Mouse (Mus musculus) induced T-regulatory cell, adult 2 months (primary cell): ENCODE measurements around the gene Runx1.

Source experiments
- DNase-seq: peaks from one replicate; pipeline ENCODE4 v3.0.0-alpha.2; 2012; ENCODE audit warnings: low read depth

Gene Runx1

GRCm38 (mm10) chr16:92697737-92698611 lies 128.0 kb downstream of the Runx1 start:
- DNase-seq, result peak; percentile 74

GRCm38 (mm10) chr16:92697227-92697736 lies 128.7 kb downstream of the Runx1 start:
- DNase-seq, result peak; percentile 76

- DNase-seq, result peak; percentile 69
Observed at GRCm38 (mm10) chr16:92696411-92697015, 129.4 kb downstream of the Runx1 start.

- no peak for DNase-seq
Observed at GRCm38 (mm10) chr16:92695981-92696380, 130.0 kb downstream of the Runx1 start.

- no peak for DNase-seq
Observed at GRCm38 (mm10) chr16:92695200-92695921, 130.6 kb downstream of the Runx1 start.

DNA sequence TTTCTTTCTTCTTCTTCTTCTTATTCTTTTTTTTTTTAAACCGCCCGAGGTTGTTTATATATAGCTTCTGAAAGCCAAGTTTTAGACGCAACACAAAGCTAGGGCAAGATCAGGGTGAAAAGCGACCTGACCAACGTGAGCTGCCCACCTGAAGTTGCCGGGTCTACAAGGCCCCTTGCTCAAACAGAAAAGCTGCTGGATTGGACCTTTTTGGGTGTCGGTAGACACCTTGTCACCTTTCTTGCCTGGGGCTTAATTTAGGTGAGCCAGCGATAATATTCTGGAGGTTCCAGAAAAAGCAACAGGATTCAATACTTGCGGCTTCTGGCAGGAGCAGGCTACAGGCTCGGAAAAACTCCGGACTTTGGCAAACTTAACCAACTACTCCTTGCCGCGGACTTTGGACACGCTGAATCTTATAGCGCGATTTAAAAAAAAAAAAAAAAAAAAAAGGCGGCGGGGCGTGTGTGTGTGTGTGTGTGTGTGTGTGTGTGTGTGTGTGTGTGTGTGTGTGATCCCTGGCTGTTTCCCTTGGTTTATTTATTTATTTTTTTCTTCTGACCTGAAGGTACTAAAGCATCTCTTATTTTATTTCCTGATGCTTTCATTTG lies 131.3 kb downstream of the Runx1 start:
- DNase-seq, result no peak

- DNase-seq, result no peak
Observed at GRCm38 (mm10) chr16:92690759-92691158, 135.2 kb downstream of the Runx1 start.

DNA sequence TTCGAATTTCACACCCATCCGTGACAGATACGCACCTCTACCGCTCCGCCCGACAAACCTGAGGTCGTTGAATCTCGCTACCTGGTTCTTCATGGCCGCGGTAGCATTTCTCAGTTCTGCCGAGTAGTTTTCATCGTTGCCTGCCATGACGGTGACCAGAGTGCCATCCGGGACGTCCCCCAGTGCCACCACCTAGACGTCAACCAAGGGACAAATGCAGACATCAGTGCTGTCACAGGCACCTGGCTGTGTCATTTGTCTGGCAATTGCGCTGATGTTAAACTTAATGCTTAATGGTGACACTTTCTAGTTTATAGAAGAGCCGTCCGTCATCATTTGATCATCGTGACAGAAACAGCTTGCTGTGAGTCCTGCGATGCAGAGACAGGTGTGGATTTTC lies 137.0 kb downstream of the Runx1 start:
- no peak for DNase-seq

DNA sequence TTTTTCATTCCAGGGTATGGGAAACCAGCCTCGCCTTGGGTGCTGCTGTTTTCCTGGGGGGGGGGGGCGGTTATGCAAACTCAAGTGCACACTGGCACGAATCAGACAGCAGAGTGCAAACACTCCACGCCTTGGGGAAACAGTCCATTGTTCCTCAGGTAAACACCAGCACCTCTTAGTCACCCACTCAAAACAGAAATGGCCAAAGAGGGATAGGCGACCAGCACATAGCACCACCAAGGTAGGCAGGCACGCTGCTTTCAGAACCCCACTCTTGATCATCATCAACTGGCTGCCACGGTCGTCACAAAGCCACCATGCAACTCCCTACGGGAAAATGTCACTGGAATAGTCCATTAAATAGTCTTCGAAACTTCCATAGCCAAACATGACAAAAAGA lies 139.0 kb downstream of the Runx1 start:
- DNase-seq, result no peak

- DNase-seq, result no peak
Observed at GRCm38 (mm10) chr16:92685766-92686315, 140.1 kb downstream of the Runx1 start.

GRCm38 (mm10) chr16:92684423-92685211 lies 141.3 kb downstream of the Runx1 start:
- DNase-seq, result no peak

- DNase-seq, result no peak
Observed at GRCm38 (mm10) chr16:92676630-92677029, 149.3 kb downstream of the Runx1 start.

- no peak for DNase-seq
Observed at GRCm38 (mm10) chr16:92675677-92676076, 150.3 kb downstream of the Runx1 start.

DNA sequence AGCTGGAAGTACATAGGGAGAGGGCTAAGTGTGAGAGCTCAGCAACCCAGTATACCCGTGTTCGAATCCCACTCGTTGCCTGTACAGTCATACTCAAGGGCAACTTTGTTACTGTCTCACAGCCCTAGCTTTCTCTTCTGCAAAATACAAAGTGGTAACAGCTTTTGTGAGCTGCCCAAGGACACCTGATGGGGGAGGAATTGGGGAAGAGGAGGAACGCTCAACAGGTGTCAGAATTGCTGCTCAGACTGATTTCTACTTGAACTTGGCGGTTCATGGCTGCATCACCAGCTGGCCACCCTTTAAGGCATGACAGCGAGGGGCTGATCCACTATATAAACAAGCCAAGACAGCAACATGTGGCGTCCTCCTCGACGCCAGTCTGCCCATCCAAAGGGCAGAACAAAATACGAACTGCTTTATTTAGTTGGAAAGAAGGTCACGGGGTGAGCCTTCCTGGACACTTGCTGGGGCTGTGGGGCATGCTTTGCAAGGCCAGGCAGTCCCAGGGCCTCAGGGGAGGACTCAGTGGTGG lies 151.0 kb downstream of the Runx1 start:
- no peak for DNase-seq

GRCm38 (mm10) chr16:92674121-92674816 lies 151.7 kb downstream of the Runx1 start:
- no peak for DNase-seq

DNA sequence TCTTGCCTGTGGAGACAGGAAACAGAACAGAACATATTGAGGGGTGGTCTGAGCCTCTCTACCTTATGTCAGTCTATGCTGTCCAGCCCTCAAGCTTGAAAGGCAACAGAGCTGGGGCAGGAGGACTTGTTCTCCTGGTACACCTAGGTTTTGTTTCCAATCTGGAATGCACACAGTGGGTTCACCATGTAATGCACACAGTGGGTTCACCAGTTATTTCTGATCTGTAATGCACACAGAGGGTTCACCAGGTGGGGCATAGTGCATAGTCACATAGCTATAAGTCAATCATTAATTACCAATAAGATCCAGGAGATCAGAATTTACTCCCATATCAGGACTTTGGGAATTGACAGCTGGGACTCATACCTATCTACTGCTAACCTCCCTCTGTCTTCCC lies 157.1 kb downstream of the Runx1 start:
- no peak for DNase-seq

- DNase-seq, result no peak
Observed at GRCm38 (mm10) chr16:92661757-92662156, 164.2 kb downstream of the Runx1 start.

GRCm38 (mm10) chr16:92656750-92657149 lies 169.2 kb downstream of the Runx1 start:
- DNase-seq, result no peak

DNA sequence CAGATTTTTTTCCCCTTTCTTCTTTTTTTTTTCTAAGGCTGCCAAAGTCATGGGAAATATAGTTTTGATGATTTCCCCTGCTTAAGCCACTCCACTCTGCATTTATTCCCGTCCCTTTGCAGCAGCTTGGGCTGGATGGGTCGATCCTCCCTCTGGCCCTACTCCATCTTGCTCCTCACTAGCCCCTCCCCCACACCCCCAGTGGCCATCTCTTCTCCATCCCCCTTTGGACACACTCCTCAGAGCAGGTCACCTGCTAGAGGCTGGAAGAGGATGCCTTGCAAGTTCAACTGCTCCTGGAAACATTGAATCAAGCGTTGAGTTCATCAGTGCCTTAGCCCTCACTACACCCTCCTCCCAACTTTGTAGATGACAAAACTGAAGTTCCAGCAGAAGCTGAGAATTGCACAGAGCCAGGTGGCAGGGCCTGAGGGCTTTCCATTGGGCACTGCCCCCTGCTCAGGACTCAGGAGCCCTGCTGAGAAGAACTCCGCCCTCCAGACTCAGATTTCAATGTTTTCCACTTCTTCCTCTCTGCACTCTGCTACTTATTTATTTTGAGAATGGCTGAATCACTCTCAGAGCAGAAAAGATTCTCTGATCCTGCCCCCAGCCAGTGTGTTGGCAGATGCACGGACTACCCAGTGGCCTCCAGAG lies 171.5 kb downstream of the Runx1 start:
- peak; percentile 21 for DNase-seq

DNA sequence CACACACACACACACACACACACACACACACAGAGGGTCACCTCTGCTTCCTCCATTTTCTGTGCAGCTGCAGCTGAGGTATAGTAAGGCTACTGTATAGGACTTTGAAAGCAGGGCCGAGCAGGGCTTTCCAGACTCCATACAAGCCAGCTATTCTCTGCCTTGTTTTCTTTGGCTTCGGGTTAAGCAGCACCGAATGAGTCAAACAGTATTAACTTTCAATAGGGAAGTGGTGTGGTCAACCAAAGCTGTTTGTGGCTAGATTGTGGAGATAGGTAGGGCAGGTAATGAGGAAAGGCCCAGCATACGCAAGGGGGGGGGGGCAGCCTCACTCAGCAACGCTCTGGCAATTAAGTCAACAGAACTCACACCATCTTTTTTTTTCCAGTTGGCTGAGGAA lies 172.1 kb downstream of the Runx1 start:
- peak; percentile 77 for DNase-seq
